Mouse (Mus musculus): Measurements from ENCODE around the gene Ces4a.
"Not testable (repeated sequence)": the region's sequence is repeated elsewhere in the genome, so short reads cannot be mapped to it uniquely, and the experiment has no call there.

- TF ChIP-seq FLI1 (IDR thresholded peaks at IDR 0.05; ENCODE audit: low read length); GATA1 (IDR thresholded peaks at IDR 0.05; ENCODE audit: borderline replicate concordance, low read length): not testable (repeated sequence)
Measured at GRCm38 (mm10) chr8:105102101-105102785, 29.4 kb upstream of the Ces4a start.

Data from megakaryocyte, embryonic 14.5 days (primary cell).